Mouse (Mus musculus): ENCODE results near the gene Nop10.
"Not testable (repeated sequence)": the region's sequence is repeated elsewhere in the genome, so short reads cannot be mapped to it uniquely, and the experiment has no call there.

Nop10 gene

GRCm38 (mm10) chr2:112265448-112266241 lies 3.9 kb downstream of the Nop10 start, which contains the start of gene Slc12a6:
Slc12a6 (plus strand) TSS chr2:112265825.
- peak; percentile 86 for DNase-seq (ENCODE audit: low spot score)

- no peak for DNase-seq (ENCODE audit: low spot score)
Observed at GRCm38 (mm10) chr2:112266242-112266592, 4.5 kb downstream of the Nop10 start, which contains the start of gene Gm21985. Gm21985 (plus strand) TSS chr2:112266314.

GRCm38 (mm10) chr2:112266780-112267179 lies 5.1 kb downstream of the Nop10 start:
- no peak for DNase-seq (ENCODE audit: low spot score)

GRCm38 (mm10) chr2:112267547-112268269 lies 6.0 kb downstream of the Nop10 start:
- no peak for DNase-seq (ENCODE audit: low spot score)

GRCm38 (mm10) chr2:112270011-112270410 lies 8.3 kb downstream of the Nop10 start:
- DNase-seq (ENCODE audit: low spot score): no peak

GRCm38 (mm10) chr2:112272909-112273308 lies 11.2 kb downstream of the Nop10 start:
- no peak for DNase-seq (ENCODE audit: low spot score)

GRCm38 (mm10) chr2:112273474-112273873 lies 11.7 kb downstream of the Nop10 start:
- DNase-seq (ENCODE audit: low spot score): no peak

- no peak for DNase-seq (ENCODE audit: low spot score)
Observed at GRCm38 (mm10) chr2:112276870-112277269, 15.1 kb downstream of the Nop10 start.

- no peak for DNase-seq (ENCODE audit: low spot score)
Observed at GRCm38 (mm10) chr2:112282846-112283245, 21.1 kb downstream of the Nop10 start.

GRCm38 (mm10) chr2:112284363-112285030 lies 22.8 kb downstream of the Nop10 start:
- peak; percentile 63 for DNase-seq (ENCODE audit: low spot score)

GRCm38 (mm10) chr2:112285031-112285390 lies 23.3 kb downstream of the Nop10 start:
- DNase-seq (ENCODE audit: low spot score): no peak

GRCm38 (mm10) chr2:112286062-112286461 lies 24.3 kb downstream of the Nop10 start:
- not testable (repeated sequence) for DNase-seq (ENCODE audit: low spot score)

- no peak for DNase-seq (ENCODE audit: low spot score)
Observed at GRCm38 (mm10) chr2:112287059-112287458, 25.3 kb downstream of the Nop10 start.

GRCm38 (mm10) chr2:112289507-112289906 lies 27.8 kb downstream of the Nop10 start:
- no peak for DNase-seq (ENCODE audit: low spot score)

- no peak for DNase-seq (ENCODE audit: low spot score)
Observed at GRCm38 (mm10) chr2:112292823-112293222, 31.1 kb downstream of the Nop10 start.

GRCm38 (mm10) chr2:112296211-112296610 lies 34.5 kb downstream of the Nop10 start:
- no peak for DNase-seq (ENCODE audit: low spot score)

- DNase-seq (ENCODE audit: low spot score): no peak
Observed at GRCm38 (mm10) chr2:112298221-112298620, 36.5 kb downstream of the Nop10 start.

- DNase-seq (ENCODE audit: low spot score): no peak
Observed at GRCm38 (mm10) chr2:112308671-112309070, 46.9 kb downstream of the Nop10 start.

GRCm38 (mm10) chr2:112309161-112309600 lies 47.5 kb downstream of the Nop10 start:
- no peak for DNase-seq (ENCODE audit: low spot score)

Measured in c-Kit-positive CD71-positive TER-119-positive erythroid progenitor cells, embryonic 14.5 days (primary cell).